Mouse (Mus musculus) c-Kit-positive CD71-positive TER-119-positive erythroid progenitor cells, embryonic 14.5 days (primary cell): Measurements from ENCODE around the gene 1700109H08Rik.
"Not testable (repeated sequence)": the region's sequence is repeated elsewhere in the genome, so short reads cannot be mapped to it uniquely, and the experiment has no call there.

Experiments
- DNase-seq: peaks from one replicate; pipeline ENCODE4 v3.0.0-alpha.2; 2013; ENCODE audit warnings: low spot score

The 1700109H08Rik gene

GRCm38 (mm10) chr5:3600298-3600697 is 28.9 kb downstream of the 1700109H08Rik start:
- no peak for DNase-seq

DNA sequence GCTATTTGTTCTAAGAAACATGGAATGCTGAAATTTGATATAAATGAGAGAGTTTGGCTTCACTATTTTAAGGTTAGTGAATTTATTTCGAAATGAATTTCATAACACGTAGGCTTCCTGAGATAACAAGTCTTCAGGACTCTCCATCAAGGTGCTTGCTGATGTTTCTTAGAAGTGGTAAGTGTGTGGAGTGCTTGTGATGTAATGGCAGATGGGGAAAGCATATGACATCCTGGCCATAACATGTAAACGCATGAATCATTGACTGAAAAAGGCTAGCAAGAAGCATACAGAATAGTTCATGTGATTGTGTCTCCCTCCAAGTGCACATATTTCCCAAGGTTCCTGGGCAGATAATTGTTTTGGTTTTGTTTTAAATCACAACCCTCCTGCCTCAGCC is 29.4 kb downstream of the 1700109H08Rik start:
- DNase-seq: no peak

GRCm38 (mm10) chr5:3607114-3607513 is 35.7 kb downstream of the 1700109H08Rik start:
- no peak for DNase-seq

DNA sequence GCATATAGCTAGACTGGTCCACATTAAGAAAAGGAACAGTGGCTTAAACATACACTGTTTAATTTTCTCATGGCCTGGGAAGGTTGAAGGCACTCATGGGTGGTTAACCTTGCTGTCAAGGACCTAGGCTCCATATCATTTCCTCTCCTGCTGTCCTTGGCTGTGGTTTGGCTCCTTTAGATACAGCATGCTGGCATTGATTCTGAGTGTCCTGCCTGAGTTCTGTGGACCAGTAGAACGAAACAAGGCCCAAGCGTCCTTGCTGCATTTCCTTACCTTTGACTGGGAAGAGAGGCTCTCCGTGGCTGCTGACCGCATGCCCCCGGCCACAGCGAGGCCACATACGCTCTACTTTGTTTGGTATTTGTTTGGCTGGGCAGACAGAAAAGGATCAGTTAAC is 37.9 kb downstream of the 1700109H08Rik start:
- DNase-seq: no peak

- DNase-seq: not testable (repeated sequence)
These were observed 40.5 kb downstream of the 1700109H08Rik start for GRCm38 (mm10) chr5:3611835-3612234.

- DNase-seq: no peak
These were observed 49.1 kb downstream of the 1700109H08Rik start for GRCm38 (mm10) chr5:3620486-3620885.

GRCm38 (mm10) chr5:3630055-3630454 is 58.7 kb downstream of the 1700109H08Rik start:
- no peak for DNase-seq

GRCm38 (mm10) chr5:3631512-3632271 is 60.3 kb downstream of the 1700109H08Rik start:
- DNase-seq: no peak

- no peak for DNase-seq
These were observed 60.9 kb downstream of the 1700109H08Rik start for GRCm38 (mm10) chr5:3632285-3632684.

- no peak for DNase-seq
These were observed 61.9 kb downstream of the 1700109H08Rik start for GRCm38 (mm10) chr5:3633315-3633714.

DNA sequence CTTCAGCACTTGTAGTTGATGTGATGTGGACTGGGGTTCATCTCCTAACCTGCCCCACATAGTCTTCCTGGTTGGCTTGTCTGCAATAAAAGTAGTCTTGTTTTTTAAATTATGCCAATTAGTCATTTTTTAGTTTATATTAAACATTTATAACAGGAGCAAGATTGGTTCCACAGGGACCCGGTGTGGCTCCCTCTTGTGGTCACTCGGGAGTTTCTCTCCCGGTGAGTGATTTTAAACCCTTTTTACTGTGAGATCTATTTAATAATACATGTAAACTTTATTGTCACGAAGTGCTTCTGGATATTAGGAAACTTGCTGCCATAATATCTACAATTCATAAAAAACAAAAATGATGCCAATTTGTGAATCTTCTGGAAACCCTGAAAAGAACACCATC is 62.6 kb downstream of the 1700109H08Rik start:
- DNase-seq: peak; percentile 31
